Mouse (Mus musculus) CH12.LX (cell line): Measurements from ENCODE around the gene Gm20388.

Source experiments
- BHLHE40 ChIP-seq: IDR thresholded peaks from 2 replicates; pipeline ENCODE4 v1.6.1; 2011; ENCODE audit warnings: mild to moderate bottlenecking, low read depth, low read length, improper control_type of control experiment
- CHD2 ChIP-seq: IDR thresholded peaks from 2 replicates; pipeline ENCODE4 v1.6.1; 2011; ENCODE audit warnings: low read length, improper control_type of control experiment
- CTCF ChIP-seq, 2 experiments: IDR thresholded peaks in 1 of 2; conservative IDR thresholded peaks in 1 of 2; 2 replicates each; pipeline ENCODE4 v1.5.1; 2011 to 2012; ENCODE audit warnings: low read depth in 2 of 2, low read length in 2 of 2, improper control_type of control experiment in 1 of 2, inconsistent platforms in 1 of 2, mild to moderate bottlenecking in 1 of 2, moderate library complexity in 1 of 2
- EP300 ChIP-seq: IDR thresholded peaks from 2 replicates; pipeline ENCODE4 v1.6.1; 2011; ENCODE audit warnings: low read length, improper control_type of control experiment
- HCFC1 ChIP-seq: IDR thresholded peaks from 2 replicates; pipeline ENCODE4 v1.6.1; 2012; ENCODE audit warnings: low read depth, mild to moderate bottlenecking, inconsistent platforms, low read length, improper control_type of control experiment
- KAT2A ChIP-seq: IDR thresholded peaks from 2 replicates; pipeline ENCODE4 v1.6.1; 2012; ENCODE audit warnings: low read length, improper control_type of control experiment, inconsistent platforms; ENCODE audit not compliant: insufficient replicate concordance
- MAFK ChIP-seq: IDR thresholded peaks from 2 replicates; pipeline ENCODE4 v1.6.1; 2011; ENCODE audit warnings: low read length, improper control_type of control experiment; ENCODE audit not compliant: insufficient replicate concordance
- MAZ ChIP-seq: IDR thresholded peaks from 2 replicates; pipeline ENCODE4 v1.6.1; 2012; ENCODE audit warnings: low read depth, mild to moderate bottlenecking, inconsistent platforms, low read length, improper control_type of control experiment, moderate library complexity
- MYC ChIP-seq: IDR thresholded peaks from 2 replicates; pipeline ENCODE4 v1.6.1; 2011; ENCODE audit warnings: low read depth, mild to moderate bottlenecking, improper control_type of control experiment, low read length
- POLR2A ChIP-seq: IDR thresholded peaks from 2 replicates; pipeline ENCODE4 v1.6.1; 2011; ENCODE audit warnings: low read depth, mild to moderate bottlenecking, improper control_type of control experiment, low read length
- USF2 ChIP-seq: conservative IDR thresholded peaks from 2 replicates; pipeline ENCODE4 v1.6.1; 2011; ENCODE audit warnings: low read depth, low read length, improper control_type of control experiment
- ZC3H11A ChIP-seq: IDR thresholded peaks from 2 replicates; pipeline ENCODE4 v1.6.1; 2012; ENCODE audit warnings: low read depth, mild to moderate bottlenecking, inconsistent platforms, low read length, improper control_type of control experiment
- ZMIZ1 ChIP-seq: IDR thresholded peaks from 2 replicates; pipeline ENCODE4 v1.6.1; 2012; ENCODE audit warnings: low read depth, mild to moderate bottlenecking, inconsistent platforms, low read length, improper control_type of control experiment

GRCm38 (mm10) chr8:122126659-122127058 lies 2216.0 kb downstream of the Gm20388 start:
- TF ChIP-seq EP300 (no peak), KAT2A (no peak), BHLHE40 (no peak), CTCF (conservative IDR thresholded peaks at IDR 0.05 in 1 of 2, IDR thresholded peaks at IDR 0.05 in 1 of 2; ENCODE audit: low read depth in 2 of 2, low read length in 2 of 2) (no peak), MAZ (no peak), ZMIZ1 (no peak), USF2 (no peak), MAFK (no peak), POLR2A (no peak), MYC (no peak), CHD2 (no peak), HCFC1 (no peak), ZC3H11A (no peak)
